Mouse (Mus musculus) T-cell, adult 2 months (primary cell): ENCODE measurements around the gene Taar6.

Source experiments
- DNase-seq: peaks from one replicate; pipeline ENCODE4 v3.0.0; 2022; ENCODE audit warnings: low spot score

Taar6 gene

GRCm38 (mm10) chr10:23937613-23938012 lies 47.8 kb downstream of the Taar6 start:
- DNase-seq, result no peak
